Mouse (Mus musculus) testis, postnatal 10 days (tissue): ENCODE measurements around the gene Ing3.
A peak's percentile ranks its signal among the peaks of the same experiment; 100 is the strongest.

Experiments used
- DNase-seq: peaks from one replicate; pipeline ENCODE4 v3.0.0; 2021; ENCODE audit warnings: low spot score

Gene Ing3

DNA sequence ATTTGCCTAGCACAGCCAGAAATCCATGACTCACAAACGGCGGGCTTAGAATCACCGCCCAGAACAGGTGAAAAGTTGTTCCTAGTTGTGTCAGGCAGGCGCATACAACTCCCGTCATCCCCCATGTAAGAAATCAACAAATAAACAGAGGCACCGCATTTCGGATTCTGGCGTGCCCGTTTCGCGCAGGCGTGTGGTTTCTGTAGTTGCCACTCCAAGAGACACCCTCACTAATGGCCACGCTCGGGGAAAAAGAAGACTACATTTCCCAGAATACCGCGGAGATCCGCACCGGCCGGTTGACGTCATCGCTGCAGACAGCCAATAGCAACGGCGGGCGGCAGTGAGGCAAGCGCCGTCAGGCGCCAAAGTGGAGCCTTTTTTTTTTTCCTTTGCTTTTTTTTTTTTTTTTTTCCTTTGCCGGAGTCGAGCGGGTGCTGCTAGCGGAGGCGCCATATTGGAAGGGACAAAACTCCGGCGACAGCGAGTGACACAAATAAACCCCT is at the start of gene Ing3:
TSS of gene Ing3 (plus strand) at position 346 of the 506 bp plus-strand sequence.
- peak; percentile 95 for DNase-seq

DNA sequence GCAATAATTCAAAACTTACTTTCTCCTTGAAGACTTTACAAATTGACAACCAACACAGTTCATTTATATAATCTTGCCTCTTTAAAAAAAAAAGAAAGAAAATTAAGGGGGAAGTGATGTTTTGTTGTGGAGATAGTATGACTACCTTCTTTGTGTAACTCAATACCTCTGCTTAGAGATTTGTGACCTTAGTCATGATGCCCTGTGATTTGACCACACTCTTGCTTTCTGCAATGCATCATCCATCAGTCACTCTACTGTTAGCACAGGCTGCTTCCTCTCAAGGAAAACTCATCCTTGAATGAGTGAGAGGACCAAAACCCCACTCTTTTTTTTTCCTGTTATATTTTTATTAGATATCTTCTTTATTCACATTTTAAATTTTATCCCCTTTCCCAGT is 39.7 kb upstream of the Ing3 start:
- DNase-seq, result no peak

DNA sequence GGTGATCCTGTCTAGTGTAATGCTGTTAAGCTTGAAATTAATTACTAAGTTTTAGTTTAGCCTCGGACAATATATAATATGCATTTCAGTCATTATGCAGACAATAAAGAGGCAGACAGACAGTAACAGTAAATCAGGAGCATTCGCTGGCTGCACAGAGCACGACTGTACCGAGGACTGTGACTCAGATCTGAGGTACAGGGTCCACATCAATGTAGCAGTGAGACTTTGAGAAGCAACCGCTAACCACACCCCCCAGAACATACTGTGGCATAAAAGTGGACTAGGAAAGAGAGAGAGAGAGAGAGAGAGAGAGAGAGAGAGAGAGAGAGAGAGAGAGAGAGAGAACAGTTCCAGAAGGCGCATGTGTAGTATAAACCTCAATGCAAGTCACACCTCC is 38.6 kb upstream of the Ing3 start:
- no peak for DNase-seq

DNA sequence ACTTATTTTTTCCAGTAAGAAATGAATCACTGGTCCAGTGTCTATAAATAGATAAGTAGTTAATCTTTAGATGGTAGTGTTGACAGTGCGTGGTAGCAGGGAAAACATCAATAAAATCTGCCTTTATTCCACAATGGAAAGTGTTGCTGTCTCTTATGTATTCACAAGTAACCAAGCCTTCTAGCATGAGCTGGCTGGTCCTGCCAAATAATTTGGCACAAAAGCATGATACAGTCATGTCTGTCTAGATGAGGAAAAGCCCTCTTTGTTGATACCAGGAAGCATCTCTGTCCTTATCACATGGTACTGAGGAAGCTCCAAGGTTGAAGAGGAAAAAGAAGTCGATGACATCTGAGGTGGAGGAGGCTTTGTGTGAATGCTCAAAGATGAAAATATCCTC is 32.8 kb upstream of the Ing3 start:
- no peak for DNase-seq

DNA sequence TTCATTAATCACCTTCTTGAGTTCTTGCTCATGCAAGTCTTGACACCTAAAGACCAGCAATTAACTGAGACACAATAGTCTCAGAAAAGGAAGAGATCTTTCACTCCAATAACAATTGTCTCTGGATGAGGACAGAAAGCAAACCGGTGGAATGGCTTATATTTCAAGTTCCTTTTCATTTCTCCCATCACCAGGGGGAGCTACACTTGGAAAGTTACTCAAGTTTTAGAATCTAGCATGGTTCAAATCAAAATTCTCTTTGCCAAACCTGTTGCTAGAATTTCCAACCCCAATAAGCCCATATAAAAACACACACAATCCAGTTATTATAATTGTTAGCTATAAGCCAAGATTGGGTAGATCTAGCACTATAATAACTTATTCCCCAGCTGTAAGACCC is 25.2 kb upstream of the Ing3 start:
- DNase-seq, result no peak

DNA sequence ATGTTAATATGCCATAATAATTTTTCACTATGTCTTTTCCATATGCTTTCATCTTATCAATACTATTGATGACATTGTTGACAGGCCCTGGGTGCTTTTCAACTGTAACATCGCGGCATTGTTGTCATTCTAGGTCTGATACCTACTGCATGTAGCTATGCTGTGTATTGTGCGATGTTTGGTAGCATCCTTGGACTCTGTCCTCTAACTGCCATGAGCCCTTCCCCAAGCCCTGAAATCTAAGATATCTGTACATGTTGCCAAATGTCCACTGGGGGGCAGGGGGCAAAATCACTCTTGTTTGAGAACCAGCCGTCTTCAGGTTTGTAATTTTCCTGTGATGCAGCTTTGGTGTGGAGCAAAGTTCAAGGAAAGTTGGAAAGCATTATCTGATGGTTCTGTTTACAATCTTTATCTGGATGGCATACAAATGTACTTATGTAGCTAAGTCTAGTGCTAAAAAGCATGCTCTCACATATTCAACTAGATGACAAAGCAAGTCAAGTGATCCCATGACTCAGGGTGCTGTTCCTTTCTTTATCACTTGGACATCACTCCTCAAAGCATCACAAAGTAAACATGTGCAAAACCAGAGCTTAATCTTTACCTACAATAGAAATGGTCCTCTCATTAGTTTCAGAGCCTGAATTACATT is 11.3 kb upstream of the Ing3 start:
- no peak for DNase-seq

DNA sequence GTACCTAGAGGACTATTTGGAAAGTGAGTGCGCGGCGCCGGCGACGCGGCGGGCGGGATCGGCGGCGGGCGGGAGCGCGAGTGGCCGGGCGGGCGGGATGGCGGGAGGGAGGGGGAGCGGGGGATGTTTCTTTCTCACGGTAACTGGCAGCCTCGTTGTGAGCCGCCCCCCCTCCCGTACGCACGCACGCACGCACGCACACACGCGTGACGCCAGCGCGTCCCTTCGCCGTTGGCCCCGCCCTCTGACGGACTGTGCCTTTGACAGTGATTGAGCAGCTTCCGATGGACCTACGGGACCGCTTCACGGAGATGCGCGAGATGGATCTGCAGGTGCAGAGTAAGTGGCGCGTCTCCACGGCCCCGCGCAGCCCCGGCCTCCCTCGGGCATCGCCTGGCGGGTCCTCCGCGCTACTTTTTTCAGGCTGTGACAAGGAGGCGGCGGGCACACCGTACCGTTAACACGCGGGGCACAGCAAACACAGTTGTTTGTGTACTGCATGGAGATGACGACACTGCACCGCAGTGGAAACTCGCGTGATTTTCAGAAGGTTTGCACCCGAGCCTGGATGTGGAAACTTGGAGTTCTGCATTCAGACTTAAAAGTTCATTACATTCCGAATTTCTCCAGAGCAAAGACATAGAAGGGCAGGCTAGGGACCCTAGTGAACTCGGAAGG is 539 bp downstream of the Ing3 start:
- DNase-seq, result peak; percentile 98

DNA sequence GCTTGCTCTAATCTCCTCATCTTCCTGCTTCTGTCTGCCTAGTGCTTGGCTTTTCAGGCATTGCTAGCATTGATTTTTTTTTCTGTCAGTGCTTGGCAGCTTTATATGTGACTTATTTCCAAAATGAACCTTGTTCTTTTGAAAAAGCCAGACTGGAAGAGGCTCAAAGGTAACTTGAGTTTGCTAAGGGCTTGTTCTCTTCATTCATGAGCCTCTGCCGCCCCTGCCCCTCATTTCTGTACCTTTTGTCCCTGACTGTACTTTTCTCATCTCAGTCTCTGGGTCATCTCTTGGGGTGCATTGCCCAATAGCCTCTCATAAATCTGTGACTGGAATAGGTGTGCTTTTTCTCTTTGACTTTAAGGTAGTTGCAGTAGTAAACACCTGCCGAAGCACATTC is 1.3 kb downstream of the Ing3 start:
- no peak for DNase-seq

DNA sequence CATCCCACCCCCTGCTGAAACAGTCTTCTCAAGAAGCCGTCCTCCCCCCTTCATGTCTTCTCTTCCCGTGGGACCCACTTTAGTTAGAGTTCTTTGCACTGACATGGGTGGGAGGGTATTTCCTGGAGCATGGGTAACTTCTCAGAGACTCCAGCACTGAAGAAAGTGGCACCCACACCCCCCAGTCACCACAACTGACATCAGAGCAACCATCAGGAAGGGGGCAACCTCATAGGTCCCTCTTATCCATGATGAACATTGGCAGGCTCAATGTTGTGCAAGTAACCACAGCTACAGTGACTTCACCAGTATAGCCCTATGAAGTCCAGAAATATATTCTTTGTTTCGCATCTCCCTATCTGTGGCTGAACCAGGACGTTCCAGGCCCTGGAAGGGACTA is 6.1 kb downstream of the Ing3 start:
- no peak for DNase-seq

DNA sequence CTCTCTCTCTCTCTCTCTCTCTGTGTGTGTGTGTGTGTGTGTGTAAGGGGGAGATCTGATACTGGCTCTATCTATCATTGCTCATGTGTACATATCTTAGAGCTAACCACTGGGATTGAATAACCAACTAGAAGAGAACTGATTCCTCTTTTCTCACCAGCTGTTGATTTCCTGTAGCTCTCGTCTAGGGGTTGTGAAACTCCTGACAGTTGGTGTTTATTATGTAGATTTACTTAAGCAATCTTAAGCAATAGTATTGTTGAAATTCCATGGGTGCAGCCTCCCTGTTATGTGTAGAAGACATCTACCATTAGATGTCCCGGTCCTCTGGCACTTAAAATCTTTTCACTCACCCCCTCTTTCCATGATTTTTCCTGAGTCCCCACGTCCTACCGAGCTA is 9.6 kb downstream of the Ing3 start:
- DNase-seq, result no peak

DNA sequence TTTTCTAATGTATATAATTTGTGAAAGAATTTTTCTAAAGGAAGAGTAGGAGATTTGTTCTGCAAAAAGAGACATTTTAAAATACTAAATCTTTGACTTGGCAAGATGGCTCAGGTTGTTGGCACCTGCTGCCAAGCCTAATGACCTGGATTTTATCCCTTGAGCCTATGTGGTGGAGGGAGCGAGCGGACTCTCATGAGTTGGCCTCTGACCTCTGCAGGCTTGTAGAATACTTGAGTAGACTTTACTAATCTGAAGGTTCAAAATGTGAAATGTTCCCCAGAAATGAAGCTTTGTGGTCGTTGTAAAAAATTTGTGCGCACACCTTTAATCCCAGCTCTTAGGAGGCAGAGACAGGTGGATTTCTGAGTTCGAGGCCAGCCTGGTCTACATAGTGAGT is 10.5 kb downstream of the Ing3 start:
- no peak for DNase-seq

DNA sequence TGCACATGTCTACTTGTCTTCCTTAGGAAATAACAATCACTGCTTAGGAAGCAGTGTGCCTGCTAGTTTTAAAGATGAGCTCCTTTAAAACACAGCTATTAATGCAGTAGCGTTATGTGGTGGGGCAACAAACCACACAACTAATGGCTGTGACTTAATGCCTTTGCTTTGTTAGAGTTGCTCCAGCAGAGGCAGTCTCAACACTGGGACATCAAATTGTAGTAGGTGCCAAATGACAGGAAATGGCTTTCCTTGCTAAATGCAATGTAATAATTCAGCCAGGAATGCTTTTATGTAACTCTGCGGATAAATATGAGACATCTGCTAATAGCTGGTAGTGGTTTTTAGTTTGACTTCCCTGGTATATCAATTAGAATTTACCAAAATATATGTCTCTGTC is 28.2 kb downstream of the Ing3 start:
- no peak for DNase-seq

DNA sequence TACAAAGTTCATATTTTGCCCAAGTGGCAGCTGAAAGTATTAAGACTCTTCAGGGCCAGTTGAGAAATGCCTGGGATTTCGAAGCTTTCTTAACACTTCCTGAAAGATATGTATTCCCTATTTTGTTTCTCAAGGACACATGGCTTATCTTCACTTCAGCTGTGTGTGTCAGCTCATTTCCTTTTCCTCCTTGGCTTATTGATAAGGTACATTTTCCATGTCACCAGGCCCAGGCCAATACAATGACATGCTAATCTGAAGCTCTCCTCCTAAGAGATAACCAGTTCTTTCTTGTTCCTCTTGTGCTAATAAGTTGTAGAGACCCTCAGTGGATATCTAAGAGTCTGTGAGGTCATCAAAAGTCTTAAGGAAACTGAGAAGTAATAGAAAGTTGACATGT is 31.7 kb downstream of the Ing3 start:
- DNase-seq, result no peak

DNA sequence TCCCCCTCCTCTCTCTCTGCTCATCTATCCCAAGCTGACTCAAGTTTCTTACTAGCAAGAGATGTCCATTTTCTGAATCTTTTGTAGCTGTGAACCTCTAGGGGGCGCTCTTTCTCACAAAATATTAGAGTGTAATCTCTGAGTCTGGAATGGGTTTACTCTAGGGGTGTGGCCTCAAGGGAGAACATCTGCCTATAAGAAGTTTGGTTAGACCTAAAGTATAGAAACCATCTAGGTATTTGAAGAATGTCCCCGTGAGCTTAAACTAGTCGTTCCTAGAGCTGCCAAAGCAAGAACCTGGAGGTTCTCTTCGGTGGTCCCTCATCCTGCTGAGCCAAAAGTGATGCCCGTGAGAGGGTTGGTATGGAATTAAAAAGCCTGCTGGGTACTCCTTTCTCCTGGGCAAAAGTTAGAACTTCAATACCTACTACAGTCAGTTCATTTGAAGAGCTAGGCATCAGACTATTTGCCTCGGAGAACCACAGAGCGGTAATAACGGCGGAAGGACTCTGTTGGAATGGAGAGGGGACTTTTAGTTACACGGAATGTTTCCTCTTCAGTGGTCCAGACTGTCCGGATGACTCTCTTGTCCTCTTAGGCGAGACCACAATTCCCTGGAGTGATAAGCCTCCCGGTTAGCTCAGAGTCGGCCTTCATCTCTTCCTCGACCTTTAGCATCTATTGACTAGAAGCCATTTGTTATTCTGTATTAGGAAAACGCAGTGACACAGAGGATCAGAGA is 35.8 kb downstream of the Ing3 start:
- peak; percentile 59 for DNase-seq

DNA sequence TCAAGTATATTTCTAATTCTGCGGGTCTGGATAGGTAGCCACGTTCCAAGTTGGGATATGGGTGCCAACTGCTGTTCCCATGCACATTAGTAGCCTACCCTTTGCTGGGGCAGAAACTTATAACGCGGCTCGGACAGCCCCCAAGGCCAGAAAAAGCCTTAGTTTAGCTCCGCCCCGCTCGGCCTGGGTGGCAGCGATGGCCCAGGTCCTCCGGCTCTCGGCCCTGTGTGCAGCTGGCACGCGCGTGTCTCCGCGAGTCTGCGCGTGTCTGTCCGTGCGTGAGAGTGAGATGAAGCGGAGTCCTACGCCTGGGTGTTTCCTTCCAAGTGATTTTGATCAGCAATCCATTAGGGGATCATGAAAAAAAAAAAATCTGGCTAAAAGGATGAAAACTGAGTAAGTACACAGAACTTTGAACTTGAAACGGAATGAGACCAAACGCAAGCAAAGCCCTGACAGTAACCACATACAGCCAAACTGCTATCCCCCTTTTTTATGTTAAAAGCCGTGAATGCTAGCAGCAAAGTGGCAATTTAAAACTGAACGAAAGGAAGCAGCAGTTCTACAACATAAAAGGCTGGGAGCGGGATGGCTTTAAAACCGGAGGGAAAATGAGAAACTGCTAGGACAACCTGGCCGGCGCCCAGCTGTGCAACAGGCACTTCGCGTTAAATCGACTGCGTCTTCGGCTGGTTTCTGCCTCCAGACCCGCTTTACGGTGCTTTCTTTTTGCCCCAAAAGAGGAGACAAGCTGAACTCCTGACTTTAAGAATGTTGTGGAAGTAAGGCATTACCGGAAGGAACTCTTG is 36.6 kb downstream of the Ing3 start, which contains the start of gene Cped1:
TSS of gene Cped1 (plus strand) at position 185 of the 809 bp plus-strand sequence.
- DNase-seq, result peak; percentile 79

DNA sequence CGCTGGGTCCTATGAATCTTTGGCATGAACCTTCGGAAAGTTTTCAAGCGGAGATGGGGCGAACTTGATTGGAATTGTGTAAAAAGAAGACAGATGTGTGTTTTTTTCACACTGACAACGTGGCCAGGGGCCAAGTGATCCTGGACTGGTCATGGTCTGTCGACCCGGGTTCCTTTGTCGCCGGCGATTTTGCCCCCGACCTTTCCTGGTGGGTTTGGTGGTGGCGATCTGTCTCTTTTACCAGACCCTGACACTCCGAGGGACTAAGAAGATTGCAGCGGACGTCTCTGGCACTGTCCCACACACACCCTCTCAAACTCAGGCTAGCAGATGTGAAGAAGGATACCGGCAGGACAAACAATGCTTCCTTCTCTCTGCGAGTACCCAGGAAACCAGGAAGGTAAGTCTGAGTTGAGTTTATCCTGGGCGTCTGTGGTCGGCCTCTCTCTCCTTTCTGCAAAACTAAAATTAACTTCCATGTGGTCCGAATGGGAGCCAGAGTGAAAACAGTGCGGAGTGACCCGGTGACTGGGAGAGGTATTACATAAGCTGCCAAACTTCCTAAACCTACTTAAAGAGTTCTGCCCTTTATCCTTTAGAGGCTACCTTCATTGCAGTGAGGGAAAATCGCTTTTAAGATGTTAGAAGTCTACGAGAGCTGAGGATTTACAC is 37.4 kb downstream of the Ing3 start:
- DNase-seq, result peak; percentile 55

DNA sequence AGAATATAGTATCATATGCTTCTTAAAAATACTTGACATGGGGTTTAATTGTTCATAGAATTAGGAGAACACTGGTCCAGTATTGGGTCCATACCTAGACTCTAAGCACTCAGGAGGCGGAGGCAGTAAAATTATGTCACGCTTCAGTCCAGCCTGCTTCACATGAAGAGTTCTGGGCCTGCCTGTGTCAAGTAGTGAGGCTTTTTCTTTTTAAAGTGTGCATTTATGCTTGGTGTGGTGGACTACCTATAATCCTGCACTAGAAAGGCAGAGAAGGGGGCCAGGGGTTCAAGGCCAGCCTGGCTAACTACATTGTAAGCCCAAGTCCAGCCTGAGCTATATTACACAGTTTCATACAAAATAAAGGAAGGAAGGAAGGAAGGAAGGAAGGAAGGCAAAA is 38.2 kb downstream of the Ing3 start:
- no peak for DNase-seq

DNA sequence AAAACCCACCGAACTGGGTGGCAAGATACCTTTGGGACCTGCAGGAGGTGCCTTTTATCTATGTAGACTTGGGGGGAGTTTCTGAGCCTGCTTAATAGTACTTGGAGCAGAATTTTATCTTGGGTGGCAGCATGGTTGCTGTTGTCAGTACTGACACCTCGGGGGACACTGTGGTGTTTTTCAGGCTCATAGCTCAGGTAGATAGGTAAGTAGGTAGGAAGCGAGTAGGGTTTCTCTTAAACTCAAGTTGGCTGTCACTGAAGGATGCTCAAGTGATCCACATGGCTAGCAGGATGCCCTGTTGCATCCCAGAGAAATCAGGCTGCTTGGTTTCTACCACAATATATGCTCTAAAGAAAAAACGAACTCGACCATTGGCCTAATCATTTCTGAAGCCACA is 38.9 kb downstream of the Ing3 start:
- no peak for DNase-seq

DNA sequence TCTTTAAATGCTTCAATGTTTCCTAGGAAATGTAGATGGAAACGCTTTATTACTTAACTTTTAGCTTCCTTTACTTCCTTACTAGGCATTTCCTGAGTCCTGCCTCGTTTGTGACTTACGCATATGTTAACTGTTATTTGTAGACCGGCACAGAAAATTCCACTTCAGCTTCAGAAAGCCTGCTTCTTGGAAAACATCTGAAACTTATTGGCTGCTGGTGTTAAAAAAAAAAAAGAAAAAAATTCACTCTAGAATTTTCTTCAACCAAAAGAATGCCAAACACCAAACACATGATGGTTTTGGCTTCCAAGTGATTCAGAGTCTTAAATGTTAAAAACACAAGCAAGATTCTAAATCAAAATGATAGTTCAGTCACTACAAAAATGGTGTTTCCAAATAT is 39.7 kb downstream of the Ing3 start:
- no peak for DNase-seq

DNA sequence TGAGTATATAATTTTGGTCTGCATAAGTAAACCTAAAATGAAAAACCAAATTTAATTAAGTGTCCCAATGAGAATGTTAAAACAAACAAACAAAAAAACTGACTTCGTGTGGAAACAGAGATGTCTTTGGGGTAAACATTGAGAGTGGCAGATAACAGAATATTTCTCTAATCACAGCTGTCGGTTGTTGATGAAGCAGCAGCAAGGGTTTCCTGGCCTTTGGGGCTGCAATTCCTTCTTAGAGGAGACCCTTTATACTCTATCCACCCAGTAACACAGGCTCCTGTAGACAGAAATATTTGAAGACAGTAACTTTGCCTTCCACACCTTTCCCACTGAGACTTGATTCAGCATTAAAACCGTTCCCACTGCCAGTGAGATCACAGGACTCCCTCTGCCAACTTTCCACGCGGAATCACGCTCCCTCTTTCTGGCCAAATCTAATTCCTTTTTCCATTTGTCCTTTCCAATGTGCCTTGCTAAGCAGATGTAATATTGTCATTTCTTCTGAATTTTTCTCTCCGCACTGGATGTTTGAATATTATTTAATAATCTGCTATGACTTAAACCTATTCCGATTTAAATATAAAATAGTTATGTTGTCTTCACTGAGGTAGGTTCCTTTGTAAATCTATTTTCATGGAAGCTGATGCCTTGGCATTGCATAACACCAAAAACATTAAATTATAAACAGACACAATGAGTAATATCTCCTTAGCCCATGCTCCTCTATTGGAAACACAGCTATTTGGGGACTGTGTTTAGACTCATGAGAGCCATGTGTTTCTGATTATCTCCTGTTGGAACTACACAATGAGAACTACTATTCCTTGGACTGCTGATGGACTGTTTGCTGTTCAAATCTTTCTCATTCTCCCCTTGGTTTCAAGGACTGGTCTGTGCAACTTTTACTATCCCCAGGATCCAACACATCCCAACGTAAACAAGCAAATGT is 41.1 kb downstream of the Ing3 start:
- no peak for DNase-seq

DNA sequence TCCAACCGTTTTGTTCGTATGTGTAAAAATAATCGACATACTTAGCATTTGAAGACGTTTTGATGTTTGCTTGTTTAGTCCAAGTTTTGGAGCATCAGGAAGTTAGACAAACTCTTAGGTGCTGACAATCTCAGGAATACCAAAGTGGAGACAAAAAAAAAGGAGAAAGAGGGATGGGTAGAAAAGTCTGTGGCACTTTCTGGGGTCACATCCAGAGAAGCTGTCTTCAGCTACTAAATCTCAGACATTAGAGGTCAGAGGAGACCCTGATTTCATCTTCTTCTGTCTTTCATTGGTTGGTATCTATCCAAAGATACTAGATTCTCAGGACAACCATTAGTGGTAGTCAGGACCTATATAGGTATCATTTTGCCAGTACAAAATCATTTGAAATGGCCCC is 41.8 kb downstream of the Ing3 start:
- no peak for DNase-seq
